Mouse (Mus musculus): ENCODE measurements at regions not wholly inside any gene's neighbourhood (a gene's known extent, or its start where the extent isn't known, plus 50 kb on each side); places are given as distances from the start of the nearest gene placed in this dataset.

DNA sequence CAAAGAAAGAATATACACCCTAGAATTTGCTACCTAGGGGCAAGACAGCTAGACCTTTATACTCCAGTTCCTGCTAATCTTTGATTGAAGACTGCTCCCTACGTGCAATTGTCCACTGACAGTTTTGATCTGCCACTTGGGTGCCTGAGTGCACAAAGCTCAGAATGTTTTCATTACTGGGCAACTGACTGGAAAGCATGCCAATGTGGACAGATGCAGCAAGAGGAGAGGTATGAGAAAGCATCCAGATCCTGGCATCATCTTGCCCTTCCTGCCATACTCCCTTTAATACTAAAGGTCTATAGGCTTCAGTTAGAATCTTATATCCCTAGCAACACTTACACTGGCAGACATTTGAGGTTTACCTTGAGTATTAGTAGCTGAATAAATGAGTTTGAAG lies 148.9 kb upstream of the Lrrn1 start:
- no peaks in the 10 kb centered on the region for H3K79me2 ChIP-seq (ENCODE audit: control insufficient read depth, insufficient read depth)
- H3K27me3 ChIP-seq (ENCODE audit: control insufficient read depth, insufficient read depth, insufficient read length), result no peaks in the 10 kb centered on the region
- H3K4me2 ChIP-seq (ENCODE audit: low read depth), result no peak overlapping the region
- no peak for TF ChIP-seq SRF (IDR thresholded peaks at IDR 0.05; ENCODE audit: control insufficient read depth, insufficient read length, low read depth)
- no peak for TF ChIP-seq CEBPB (IDR thresholded peaks at IDR 0.05; ENCODE audit: insufficient read depth, poor library complexity, severe bottlenecking)
- no peak for TF ChIP-seq E2F4 (IDR thresholded peaks at IDR 0.05; ENCODE audit: insufficient read depth)
- no peak for TF ChIP-seq TCF12 (IDR thresholded peaks at IDR 0.05; ENCODE audit: insufficient read depth, poor library complexity, severe bottlenecking)
- TF ChIP-seq MAX (IDR thresholded peaks at IDR 0.05; ENCODE audit: low read depth), result no peak
- no peak for TF ChIP-seq REST (IDR thresholded peaks at IDR 0.05; ENCODE audit: insufficient read depth, insufficient read length)
- no peak for TF ChIP-seq POLR2AphosphoS2 (IDR thresholded peaks at IDR 0.05; ENCODE audit: insufficient read length, low read depth)
- TF ChIP-seq TCF3 (IDR thresholded peaks at IDR 0.05; ENCODE audit: insufficient read length, low read depth), result no peak
- no peak overlapping the region for H3ac ChIP-seq (ENCODE audit: control insufficient read depth, insufficient read length)
- H3K4me3 ChIP-seq, result no peak overlapping the region
- no peaks in the 10 kb centered on the region for H3K36me3 ChIP-seq (ENCODE audit: control insufficient read depth, insufficient read depth)

DNA sequence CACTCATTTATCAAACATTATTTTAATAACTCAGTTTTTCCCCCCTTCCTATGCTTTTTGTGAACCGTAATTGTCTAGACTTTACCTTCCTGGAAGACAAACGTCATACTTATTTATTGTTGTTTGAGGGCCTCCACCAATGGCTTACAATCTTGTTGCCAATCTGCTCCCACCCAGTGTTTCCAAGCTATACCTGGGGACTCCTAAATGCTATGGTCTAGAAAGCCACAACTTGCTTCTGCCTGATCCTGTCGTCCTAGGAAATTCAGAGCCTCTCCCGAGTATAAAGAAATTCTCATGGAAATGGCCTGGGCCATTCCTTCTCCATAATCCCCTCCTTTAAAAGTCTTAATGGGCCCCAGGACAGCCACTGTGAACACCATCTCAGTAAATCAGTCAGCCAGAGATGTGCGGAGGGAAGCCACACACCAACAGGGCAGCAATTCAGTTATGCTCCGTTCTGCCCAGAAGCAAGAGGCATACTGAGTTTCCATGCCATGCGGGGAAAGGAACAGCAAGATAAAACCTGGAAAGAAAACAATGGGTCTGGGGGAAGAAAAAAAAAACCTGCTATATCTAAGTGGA lies 143.4 kb upstream of the Lrrn1 start:
- no peak overlapping the region for H3K4me3 ChIP-seq
- no peak overlapping the region for H3K4me2 ChIP-seq (ENCODE audit: low read depth)
- H3ac ChIP-seq (ENCODE audit: control insufficient read depth, insufficient read length), result no peak overlapping the region
- no peak for TF ChIP-seq CEBPB (IDR thresholded peaks at IDR 0.05; ENCODE audit: insufficient read depth, poor library complexity, severe bottlenecking)
- TF ChIP-seq REST (IDR thresholded peaks at IDR 0.05; ENCODE audit: insufficient read depth, insufficient read length), result no peak
- no peak for TF ChIP-seq MYOG (IDR thresholded peaks at IDR 0.05; ENCODE audit: control insufficient read depth in 1 of 3, insufficient read depth in 1 of 3, insufficient read length in 2 of 3, low read depth in 2 of 3)
- TF ChIP-seq TCF12 (IDR thresholded peaks at IDR 0.05; ENCODE audit: insufficient read depth, poor library complexity, severe bottlenecking), result no peak
- TF ChIP-seq MYOD1 (IDR thresholded peaks at IDR 0.05; ENCODE audit: control insufficient read depth in 1 of 3, insufficient read length in 2 of 3, low read depth in 2 of 3), result no peak
- TF ChIP-seq POLR2A (IDR thresholded peaks at IDR 0.05; ENCODE audit: insufficient read length, low read depth), result no peak
- no peak for TF ChIP-seq MAX (IDR thresholded peaks at IDR 0.05; ENCODE audit: low read depth)
- no peak for TF ChIP-seq POLR2AphosphoS2 (IDR thresholded peaks at IDR 0.05; ENCODE audit: insufficient read length, low read depth)
- no peak for TF ChIP-seq USF1 (IDR thresholded peaks at IDR 0.05; ENCODE audit: low read depth)
- no peak for TF ChIP-seq E2F4 (IDR thresholded peaks at IDR 0.05; ENCODE audit: insufficient read depth)
- TF ChIP-seq TCF3 (IDR thresholded peaks at IDR 0.05; ENCODE audit: insufficient read length, low read depth), result no peak
- TF ChIP-seq SRF (IDR thresholded peaks at IDR 0.05; ENCODE audit: control insufficient read depth, insufficient read length, low read depth), result no peak
- no peaks in the 10 kb centered on the region for H3K79me2 ChIP-seq (ENCODE audit: control insufficient read depth, insufficient read depth)
- H3K27me3 ChIP-seq (ENCODE audit: control insufficient read depth, insufficient read depth, insufficient read length), result no peaks in the 10 kb centered on the region
- H3K36me3 ChIP-seq (ENCODE audit: control insufficient read depth, insufficient read depth), result no peaks in the 10 kb centered on the region

DNA sequence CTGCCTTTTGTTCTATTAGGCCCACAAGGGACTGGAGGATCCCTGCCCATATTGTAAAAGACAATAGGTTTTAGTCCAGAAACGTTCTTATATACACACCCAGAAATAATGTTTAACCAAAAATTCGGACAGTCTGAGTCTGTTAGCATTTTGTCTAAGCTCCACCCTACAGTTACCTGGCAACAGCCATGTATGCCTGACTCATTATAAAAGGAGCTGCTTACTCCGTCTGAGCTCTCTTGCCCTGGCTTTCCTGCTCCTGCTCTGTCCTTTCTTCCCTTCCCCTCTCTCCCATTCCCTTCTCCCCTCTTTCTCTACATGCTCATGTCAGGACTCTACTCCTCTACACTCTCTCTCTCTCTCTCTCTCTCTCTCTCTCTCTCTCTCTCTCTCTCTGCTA lies 139.7 kb upstream of the Lrrn1 start:
- Histone ChIP-seq H3K4me2 (ENCODE audit: low read depth) (no peak overlapping the region), H3K27me3 (ENCODE audit: control insufficient read depth, insufficient read depth, insufficient read length) (no peaks in the 10 kb centered on the region), H3K79me2 (ENCODE audit: control insufficient read depth, insufficient read depth) (no peaks in the 10 kb centered on the region), H3ac (ENCODE audit: control insufficient read depth, insufficient read length) (no peak overlapping the region), H3K4me3 (no peak overlapping the region), H3K36me3 (ENCODE audit: control insufficient read depth, insufficient read depth) (no peaks in the 10 kb centered on the region)
- TF ChIP-seq REST (IDR thresholded peaks at IDR 0.05; ENCODE audit: insufficient read depth, insufficient read length), result no peak
- no peak for TF ChIP-seq POLR2A (IDR thresholded peaks at IDR 0.05; ENCODE audit: insufficient read length, low read depth)
- TF ChIP-seq MYOD1 (IDR thresholded peaks at IDR 0.05; ENCODE audit: control insufficient read depth in 1 of 3, insufficient read length in 2 of 3, low read depth in 2 of 3), result no peak
- TF ChIP-seq TCF12 (IDR thresholded peaks at IDR 0.05; ENCODE audit: insufficient read depth, poor library complexity, severe bottlenecking), result no peak
- no peak for TF ChIP-seq CEBPB (IDR thresholded peaks at IDR 0.05; ENCODE audit: insufficient read depth, poor library complexity, severe bottlenecking)
- TF ChIP-seq MAX (IDR thresholded peaks at IDR 0.05; ENCODE audit: low read depth), result no peak
- no peak for TF ChIP-seq SRF (IDR thresholded peaks at IDR 0.05; ENCODE audit: control insufficient read depth, insufficient read length, low read depth)
- no peak for TF ChIP-seq TCF3 (IDR thresholded peaks at IDR 0.05; ENCODE audit: insufficient read length, low read depth)
- TF ChIP-seq MYOG (IDR thresholded peaks at IDR 0.05; ENCODE audit: control insufficient read depth in 1 of 3, insufficient read depth in 1 of 3, insufficient read length in 2 of 3, low read depth in 2 of 3), result no peak
- TF ChIP-seq POLR2AphosphoS2 (IDR thresholded peaks at IDR 0.05; ENCODE audit: insufficient read length, low read depth), result no peak
- TF ChIP-seq USF1 (IDR thresholded peaks at IDR 0.05; ENCODE audit: low read depth), result no peak
- no peak for TF ChIP-seq E2F4 (IDR thresholded peaks at IDR 0.05; ENCODE audit: insufficient read depth)

DNA sequence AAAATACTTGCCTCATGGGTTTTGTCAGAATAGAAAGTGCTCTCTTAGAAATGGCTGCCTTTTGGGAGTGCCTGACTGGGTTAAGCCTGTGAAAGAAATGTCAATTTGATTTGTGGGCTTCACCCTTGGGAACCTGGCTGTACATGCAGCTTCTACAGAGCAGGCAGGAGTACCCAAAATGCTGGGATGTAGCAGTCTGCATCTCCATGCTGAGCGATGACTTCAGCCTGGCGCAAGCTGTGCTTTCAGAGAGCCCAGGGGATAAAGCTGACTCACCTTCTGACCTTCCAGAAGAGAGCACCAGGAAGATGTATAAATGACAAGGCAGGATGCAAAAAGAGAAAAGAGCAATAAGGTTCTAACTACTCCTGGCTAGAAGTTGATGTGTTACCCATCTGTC lies 135.0 kb upstream of the Lrrn1 start:
- Histone ChIP-seq H3K79me2 (ENCODE audit: control insufficient read depth, insufficient read depth) (no peaks in the 10 kb centered on the region), H3K27me3 (ENCODE audit: control insufficient read depth, insufficient read depth, insufficient read length) (no peaks in the 10 kb centered on the region), H3ac (ENCODE audit: control insufficient read depth, insufficient read length) (no peak overlapping the region), H3K4me3 (no peak overlapping the region), H3K4me2 (ENCODE audit: low read depth) (no peak overlapping the region), H3K36me3 (ENCODE audit: control insufficient read depth, insufficient read depth) (no peaks in the 10 kb centered on the region)
- TF ChIP-seq POLR2A (IDR thresholded peaks at IDR 0.05; ENCODE audit: insufficient read length, low read depth) (no peak), SRF (IDR thresholded peaks at IDR 0.05; ENCODE audit: control insufficient read depth, insufficient read length, low read depth) (no peak), MAX (IDR thresholded peaks at IDR 0.05; ENCODE audit: low read depth) (no peak), MYOG (IDR thresholded peaks at IDR 0.05; ENCODE audit: control insufficient read depth in 1 of 3, insufficient read depth in 1 of 3, insufficient read length in 2 of 3, low read depth in 2 of 3) (no peak), POLR2AphosphoS2 (IDR thresholded peaks at IDR 0.05; ENCODE audit: insufficient read length, low read depth) (no peak), USF1 (IDR thresholded peaks at IDR 0.05; ENCODE audit: low read depth) (no peak), REST (IDR thresholded peaks at IDR 0.05; ENCODE audit: insufficient read depth, insufficient read length) (no peak), TCF3 (IDR thresholded peaks at IDR 0.05; ENCODE audit: insufficient read length, low read depth) (no peak), MYOD1 (IDR thresholded peaks at IDR 0.05; ENCODE audit: control insufficient read depth in 1 of 3, insufficient read length in 2 of 3, low read depth in 2 of 3) (no peak)

Measured in myocyte (in vitro differentiated cells).